Mouse (Mus musculus): ENCODE measurements around the gene Arhgap24.

Gene Arhgap24

DNA sequence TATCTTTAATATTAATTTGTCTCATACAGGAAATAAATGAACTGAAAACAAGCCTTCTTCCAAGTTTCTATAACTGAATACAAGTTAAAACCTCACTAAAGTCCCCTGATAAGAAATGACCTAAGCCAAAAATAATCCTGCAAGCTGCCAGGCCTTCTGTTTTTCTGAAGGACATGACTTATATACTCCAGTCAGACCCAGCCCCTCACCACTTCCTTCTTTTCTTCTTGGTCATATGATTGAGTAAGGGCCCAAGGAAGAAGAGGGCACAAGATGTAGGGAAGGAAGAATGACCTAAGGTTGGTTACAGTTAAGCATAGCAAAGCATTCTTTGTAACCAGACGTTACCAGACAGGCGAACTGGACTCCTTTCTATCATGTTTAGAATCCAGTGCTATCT is 21.1 kb downstream of the Arhgap24 start:
- no peak for DNase-seq

DNA sequence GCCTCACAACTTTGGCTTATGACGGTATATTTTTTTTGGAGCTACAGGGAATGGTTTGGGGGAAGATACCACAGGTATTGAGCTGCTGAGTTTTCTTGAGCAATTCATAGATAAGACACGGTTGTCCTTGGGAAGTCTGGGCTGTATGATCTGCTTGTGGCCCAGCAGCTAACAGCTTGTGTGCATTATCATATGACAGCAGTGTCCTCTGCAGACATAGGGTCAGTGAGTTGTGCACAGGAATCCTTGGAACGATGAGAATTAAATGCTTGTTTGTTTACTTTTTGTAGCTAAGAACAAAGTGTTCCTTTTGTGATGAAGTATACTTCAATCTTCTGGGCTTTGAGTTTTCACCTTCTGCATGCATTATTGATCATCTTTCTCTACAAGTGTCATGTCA is 21.9 kb downstream of the Arhgap24 start:
- no peak for DNase-seq

DNA sequence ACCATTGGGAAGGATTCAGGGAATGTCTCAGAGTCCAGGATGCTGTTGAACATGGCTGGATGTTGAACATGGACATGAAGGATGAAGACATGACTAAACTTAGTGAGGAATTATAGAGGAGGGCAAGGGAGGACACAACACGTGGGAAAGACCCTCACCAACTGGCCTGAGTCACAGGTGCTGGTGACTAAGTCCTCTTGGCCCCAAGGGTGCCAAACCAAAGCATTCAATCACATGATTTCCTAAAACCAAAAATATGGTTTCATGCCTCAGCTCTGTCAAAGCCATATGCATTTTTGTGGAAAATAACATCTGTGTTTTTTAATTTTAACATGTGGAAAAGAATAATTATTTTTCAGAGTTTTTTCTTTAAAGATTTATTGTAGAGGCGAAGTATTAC is 22.7 kb downstream of the Arhgap24 start:
- DNase-seq, result no peak

DNA sequence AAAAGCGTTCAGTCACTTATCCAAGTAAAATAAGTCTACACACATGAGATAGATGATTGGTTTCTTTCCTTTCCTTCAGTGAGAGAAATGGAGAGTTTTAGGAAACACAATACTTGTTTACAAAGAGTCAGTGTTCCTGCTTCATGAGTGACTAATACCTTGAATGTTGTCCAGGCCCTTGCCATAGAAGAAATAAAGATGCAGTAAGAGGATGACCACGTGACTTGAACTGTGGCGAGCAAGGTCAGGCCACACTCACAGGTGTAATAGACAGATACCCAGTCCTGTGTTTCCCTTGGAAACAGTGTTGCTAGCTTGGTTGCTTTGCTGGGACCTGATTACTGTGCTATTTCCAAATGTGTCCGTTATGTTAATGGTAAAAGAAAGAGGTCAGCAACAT is 23.4 kb downstream of the Arhgap24 start:
- no peak for DNase-seq

DNA sequence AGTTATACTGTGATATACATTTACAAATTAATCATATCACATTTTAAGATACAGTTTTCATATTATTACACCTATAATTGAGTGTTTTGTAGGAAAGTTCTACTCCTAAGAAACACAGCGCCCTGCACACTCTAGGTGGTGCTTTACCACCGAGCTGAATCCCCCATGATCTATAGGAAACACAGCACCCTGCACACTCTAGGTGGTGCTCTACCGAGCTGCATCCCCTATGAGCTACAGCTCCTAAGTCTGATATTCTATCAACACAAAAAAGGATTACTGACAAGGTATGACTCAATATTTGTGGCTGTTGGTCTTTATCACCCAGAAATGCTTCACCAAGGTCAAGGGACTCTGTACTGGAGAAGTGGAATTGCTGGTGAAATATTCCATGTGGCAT is 27.0 kb downstream of the Arhgap24 start:
- no peak for DNase-seq

DNA sequence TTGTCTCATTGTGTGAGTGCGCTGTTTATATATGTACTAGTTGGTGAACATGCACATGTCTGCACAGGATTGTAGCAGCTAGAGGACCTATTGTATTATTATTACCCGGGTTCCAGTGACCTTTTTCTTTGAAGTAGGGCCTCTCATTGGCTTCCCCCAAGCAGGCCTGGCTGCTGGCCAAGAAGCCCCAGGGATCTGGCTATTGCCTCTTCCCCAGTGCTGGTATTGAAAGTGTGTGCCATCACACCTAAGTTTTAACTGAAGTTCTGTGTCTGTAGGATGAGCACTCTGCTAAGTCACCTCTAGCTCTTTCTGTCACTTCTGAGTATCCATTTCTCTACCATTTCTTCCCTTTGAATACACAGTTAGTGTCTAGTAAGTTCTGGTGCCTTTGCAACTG is 28.2 kb downstream of the Arhgap24 start:
- no peak for DNase-seq

DNA sequence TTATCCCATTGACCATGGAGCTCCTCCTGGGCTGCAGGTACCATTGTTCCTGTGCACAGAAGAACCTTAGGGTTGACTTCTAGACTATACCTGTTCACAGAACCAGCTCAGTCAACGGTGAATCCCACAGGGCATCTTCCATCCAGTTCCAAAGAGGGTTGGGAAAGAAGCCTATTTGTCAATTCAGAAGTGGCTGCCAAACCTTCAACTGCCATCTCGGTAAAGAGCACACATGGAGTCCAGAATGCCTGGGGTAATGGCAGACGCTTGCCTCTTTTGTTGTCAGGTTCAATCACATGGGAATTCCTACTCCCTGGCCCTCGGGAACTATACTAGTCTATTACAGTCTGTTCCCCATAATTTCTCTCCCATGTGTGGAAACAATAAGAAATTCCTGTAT is 30.5 kb downstream of the Arhgap24 start:
- no peak for DNase-seq

DNA sequence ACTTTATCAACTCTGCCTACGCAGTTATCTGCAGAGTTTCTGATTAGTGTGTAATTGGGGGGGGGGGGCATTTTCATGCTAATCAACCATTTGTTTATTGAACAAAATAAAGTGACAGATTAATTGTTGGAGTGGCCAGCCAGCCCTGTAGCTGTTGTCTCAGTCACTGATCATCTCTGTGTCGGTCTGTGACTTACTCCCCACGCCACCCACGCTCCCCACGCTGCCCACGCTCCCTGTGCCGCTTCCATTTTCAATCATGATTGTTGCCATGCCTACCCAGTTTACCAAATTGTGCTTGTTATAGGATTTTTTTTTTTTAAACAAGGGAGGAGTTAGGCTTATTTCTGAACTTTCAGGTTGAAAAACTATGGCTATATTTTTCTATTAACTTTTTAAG is 34.3 kb downstream of the Arhgap24 start:
- no peak for DNase-seq

DNA sequence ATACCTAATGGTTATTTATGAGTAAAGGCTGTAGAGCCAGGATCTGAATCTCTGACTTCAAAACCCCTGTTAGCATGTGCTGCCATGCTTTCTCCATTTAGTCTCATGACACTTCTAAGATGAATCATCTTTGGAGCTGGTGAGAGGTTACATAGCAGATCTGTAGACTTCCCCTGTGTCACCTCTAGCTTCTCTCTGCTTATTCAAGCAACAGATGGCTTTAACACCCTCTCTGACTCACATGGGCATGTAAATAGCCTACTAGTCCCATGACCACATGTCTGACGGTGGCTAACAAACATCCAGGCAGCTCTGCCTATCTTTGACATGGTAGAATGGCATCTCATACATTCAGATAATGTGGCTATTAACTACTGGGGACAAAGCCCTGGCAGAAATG is 39.3 kb downstream of the Arhgap24 start:
- no peak for DNase-seq

DNA sequence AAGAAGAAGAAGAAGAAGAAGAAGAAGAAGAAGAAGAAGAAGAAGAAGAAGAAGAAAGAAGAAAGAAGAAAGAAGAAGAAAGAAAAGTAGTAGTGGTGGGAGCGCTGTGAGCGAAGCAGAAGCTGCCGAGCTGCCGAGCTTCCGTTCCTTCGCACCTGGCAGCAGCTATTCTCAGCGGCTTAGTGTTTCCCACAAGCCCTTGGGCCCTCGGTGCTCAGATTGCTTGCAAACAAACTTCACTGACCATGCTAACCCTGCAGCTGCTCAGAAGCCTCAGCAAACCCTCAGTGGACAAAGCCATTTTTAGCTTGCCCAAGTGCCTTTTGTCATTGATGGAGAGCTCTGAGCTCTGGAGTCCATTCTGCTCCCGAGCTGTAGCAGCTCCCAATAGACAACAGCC is 54.1 kb downstream of the Arhgap24 start:
- no peak for DNase-seq

DNA sequence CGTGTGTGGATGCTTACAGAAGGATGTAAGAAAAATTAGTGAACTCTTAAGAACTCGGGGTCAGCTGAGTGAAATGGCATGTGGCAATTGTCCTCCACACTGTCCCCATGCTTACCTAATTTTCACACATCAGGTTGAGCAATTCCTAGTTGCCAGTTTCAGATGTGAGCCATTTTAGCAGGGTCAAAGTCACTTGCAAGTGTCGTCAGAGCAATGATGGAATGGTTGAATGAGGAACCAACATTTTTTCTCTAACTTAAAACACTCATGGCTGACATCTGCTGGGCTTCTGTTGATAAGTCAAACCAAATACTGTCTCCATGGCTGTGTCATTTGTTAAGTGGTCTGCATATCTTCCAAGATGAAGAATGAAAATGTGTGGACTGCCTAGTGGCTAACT is 56.6 kb downstream of the Arhgap24 start:
- no peak for DNase-seq

DNA sequence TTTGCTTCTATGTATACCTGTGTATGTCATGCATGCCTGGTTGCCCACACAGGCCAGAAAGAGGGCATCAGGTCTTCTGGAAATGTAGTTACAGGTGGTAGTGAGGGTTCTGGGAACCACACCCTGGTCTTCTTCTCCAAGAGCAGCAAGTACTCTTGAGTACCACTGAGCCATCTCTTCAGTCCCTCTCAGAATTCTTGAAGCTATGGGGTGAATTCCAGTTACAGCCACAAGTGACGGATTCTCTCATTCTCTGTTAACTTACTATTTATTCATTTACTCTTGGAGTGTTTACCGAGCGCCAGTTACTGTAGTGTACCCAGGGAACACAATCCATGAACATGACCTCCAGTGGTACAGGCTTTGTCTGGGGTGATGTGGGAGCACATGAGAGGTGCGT is 65.1 kb downstream of the Arhgap24 start:
- DNase-seq, result no peak

DNA sequence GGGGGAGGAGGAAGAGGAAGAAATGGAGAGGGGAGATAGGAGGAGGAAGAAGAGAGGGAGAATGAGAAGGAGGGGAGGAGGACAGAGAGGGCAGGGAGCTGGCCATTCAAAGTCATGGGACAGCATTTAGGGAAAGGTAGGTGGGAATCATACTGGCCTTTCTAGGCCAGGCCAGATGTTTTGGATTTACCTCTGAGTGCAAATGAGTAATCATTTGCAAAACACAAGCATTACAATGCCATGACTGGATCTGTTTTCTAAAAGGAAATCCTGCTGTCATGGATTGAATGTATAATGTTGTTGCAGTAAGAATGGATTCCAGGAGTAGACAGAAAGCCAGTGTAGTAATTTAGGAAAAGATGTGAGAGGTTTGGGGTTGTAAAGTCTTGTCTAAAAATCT is 66.6 kb downstream of the Arhgap24 start:
- DNase-seq, result no peak

DNA sequence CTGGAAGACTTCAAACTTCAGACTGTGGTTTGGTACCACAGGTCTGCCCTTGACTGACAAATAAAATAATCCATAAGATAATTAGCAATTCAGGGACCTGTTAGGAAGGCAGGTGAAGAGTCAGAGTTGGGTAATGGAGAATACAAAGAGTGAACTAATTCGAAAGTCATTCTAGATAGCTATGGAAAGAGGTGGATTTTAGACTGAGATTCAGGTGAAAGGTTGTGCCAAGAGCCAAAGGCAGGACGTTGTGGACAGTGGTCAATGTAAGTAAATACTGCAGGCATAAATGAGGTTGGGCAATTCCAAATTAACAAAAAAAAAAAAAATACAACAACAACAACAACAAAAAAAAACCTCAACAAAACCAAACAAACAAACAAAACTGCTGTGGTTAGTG is 67.2 kb downstream of the Arhgap24 start:
- no peak for DNase-seq

DNA sequence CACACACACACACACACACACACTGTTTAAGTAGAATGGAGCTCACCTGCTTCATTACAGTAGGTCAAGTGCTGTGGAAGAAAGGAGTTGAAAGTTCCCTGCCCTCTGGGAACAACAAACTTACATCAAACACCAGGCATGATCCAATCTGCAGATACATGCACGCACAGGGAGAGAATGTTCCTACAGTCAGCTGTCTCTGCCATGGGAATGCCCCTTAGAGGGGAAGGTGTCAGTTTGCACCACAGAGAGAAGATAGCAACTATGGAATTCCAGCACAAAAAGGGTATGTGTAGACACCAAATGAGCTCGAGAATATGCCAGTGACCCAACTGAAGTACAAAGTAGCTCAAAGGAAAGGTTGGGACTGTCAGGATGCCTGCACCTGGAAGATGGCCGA is 69.0 kb downstream of the Arhgap24 start:
- no peak for DNase-seq

DNA sequence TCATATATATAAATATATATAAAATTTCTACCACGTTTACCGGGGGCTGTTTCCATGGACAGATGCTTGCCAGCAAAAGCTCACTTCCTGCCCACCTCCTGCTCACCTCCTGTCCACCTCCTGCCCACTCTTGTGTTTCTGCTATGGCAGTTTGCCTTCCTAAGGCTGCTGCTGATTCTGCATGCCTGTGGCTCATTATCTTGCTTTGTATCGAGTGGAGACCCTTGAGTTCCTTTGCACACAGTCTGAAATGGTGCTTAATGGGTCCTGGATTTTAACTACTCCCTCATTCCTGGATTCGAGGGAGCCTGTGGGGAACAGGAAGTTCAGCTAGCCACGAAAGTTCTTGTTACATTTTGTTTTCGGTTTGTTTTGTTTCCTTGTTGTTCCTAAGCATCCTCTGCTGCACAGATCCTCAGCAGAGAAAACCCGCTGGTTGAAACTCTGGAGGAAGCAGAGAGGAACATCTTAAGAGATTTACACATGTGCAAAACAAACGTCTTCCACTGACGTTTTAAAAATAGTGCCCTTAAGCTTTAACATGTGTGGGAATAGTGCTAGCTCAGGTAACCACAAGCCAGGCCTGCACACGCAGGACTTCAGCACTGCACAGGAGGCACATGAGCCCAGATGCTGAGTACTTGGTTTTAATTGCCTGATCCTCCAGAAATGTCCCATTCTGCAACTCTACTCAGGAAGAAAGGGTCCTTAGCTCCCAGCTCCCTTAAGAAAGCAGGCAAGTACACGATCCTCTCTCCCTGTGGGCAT is 69.9 kb downstream of the Arhgap24 start:
- DNase-seq, result no peak

DNA sequence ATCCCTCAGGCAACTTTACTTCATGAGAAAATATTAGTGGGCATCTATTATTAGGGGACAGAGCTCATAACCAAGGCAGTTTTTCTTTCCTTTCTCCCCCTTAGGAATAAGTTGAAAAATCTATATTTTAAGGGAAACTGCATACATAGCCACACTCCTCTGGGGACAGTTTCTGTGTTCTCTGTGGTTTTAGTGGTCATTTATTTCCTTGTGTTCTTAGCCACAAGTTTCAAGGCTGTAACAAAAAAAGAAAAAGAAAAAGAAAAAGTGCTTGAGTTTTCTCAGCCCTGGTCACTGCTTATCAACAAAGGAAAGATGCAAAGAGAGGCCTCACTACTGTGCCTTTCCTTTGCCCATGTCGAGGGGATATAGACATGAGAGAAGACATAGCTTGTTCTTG is 71.3 kb downstream of the Arhgap24 start:
- DNase-seq, result no peak

DNA sequence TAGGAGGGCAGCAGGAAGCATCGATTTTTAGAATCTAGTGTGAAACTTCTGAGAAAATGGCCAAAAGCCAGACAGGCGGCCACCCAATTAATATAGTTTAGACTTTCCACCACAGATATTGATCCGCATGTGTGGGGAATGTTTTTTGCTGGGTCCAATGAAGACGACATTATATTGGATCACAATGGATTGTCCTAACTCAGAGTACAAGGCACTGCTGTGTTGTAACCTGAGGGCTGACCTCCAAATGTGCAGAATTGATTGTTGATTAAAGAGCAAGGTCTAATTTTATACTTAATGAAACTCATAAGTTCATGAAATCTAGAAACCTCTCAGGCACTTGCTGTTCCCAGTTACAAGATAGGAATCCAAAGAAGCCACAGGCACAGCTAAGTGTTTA is 74.8 kb downstream of the Arhgap24 start:
- no peak for DNase-seq

DNA sequence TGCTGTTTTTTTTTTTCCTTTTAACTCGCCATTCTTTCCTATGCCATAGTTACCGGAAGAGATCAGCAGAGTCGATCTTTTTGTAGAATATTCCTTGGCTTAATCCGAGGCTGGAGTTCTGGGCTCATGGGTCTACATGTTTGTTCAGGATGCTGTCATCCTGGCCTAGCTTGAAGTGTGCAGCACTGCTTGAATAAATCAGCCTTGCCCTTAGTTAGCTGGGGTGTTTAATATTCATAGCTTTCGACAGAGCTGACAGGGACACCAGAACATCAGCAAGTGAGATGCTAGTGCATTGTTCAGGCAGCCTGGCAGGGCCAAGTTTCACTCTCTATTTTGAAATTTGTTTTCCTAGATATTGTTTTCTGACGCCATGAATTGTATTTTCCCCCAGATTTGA is 79.1 kb downstream of the Arhgap24 start:
- no peak for DNase-seq

DNA sequence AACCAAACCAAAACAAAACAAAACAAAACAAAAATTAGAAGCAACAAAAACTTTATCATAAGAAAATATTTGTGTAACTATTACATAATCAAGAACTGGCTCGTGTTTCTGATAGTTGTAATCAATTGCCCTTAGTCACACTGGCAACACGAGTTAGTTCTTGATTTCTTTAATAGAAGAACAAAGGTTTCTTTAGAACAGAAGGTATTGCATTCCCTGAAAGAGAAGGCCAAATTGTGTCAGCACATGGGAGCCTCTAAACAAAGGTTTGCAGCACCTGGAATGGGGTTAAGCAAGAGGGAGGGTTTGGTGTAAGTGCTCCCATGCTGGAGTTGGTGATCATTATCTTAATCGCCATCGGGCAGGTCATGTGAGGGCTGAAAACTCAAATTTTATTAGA is 82.8 kb downstream of the Arhgap24 start:
- DNase-seq, result no peak

DNA sequence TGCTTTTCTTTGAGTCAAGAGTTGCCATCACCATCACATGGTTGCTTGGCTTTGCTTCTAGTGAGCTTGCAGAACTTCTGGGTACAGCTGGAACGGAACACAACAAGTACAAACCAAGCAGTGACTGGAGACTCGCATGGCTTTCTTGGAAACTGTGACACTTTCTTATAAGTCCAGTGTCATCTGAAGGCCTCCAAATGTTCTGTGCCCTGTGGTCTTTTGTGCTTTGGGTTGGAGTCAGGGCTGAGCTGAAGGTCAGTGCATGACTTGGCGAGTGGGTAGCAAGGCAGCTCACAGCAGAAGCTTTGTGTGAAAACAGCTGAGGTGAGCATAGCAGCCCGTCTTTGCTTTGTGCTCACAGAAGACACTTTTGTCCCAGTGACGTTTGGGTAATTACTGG is 87.6 kb downstream of the Arhgap24 start:
- DNase-seq, result no peak

DNA sequence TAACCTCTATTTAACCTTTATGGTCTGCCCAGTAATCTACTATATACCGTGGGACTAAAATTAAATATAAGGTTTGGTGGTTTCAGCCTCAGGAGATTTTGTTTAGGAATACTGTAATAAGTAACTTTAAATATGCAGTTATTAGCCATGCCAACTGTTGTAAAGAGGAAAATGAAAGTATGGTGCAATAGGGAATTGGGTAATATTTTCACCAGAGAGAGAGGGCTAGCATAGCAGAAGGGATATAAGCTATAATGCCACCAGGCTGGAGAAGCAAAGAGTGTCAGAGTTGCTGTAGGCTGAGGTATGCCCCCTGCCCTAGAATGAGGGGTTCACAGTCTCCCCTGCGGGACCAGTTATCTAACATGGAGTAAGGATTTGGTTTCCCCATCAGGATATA is 90.3 kb downstream of the Arhgap24 start:
- no peak for DNase-seq

DNA sequence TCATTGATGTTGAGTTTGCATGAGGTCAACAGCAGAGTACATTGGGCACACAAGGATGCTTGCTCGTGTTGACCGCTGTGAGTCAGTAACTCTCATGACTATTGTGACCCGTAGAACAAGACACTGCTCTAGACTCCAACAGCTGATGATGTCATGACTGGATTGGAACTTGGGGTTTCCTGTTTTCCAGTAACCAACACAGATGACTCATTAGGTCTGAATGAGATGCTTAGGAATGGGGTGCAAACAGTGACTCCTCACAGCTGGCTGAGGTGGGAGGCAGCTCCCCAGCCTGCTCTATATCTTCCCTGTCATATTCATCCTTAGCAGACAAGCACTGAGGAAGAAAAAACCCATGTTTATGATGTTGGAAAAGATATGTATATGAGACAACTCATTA is 95.6 kb downstream of the Arhgap24 start:
- DNase-seq, result no peak

DNA sequence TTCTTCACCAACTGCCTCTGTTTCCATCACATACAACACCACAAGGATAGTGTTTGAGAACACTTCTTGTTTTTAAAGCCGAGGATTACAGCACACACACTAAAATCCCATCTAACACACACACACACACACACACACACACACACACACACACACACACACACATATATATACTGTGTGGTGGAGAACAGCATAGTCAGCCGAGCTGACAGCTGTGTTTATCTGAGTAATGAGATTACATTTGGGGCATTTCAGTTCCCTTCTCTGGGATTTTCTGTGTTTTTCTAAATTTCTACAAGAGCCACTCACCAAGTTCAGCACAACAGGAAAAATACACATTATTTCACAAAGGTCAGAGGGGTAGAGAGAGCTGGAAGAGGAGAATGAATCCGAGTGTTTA is 96.5 kb downstream of the Arhgap24 start:
- DNase-seq, result no peak

DNA sequence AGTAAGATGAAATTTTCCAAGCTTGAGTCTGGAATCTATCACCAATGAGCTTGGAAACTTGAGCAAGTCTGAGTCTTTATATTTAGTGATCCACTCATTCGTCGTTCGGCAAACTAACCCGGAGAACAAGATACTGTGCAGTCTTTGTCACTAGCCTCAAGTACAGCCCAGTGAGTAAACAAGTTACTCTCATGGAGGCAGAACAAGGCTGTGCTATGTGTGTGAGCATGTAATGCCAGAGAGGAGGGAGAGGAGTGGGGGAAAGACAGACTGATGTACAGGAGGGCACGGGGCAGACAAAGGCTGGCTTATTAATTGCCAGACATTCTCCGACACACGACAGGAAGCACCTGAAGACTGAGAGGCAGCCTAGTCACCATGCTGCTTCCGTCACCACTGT is 97.2 kb downstream of the Arhgap24 start:
- DNase-seq, result no peak
